In the genomic region with DNA sequence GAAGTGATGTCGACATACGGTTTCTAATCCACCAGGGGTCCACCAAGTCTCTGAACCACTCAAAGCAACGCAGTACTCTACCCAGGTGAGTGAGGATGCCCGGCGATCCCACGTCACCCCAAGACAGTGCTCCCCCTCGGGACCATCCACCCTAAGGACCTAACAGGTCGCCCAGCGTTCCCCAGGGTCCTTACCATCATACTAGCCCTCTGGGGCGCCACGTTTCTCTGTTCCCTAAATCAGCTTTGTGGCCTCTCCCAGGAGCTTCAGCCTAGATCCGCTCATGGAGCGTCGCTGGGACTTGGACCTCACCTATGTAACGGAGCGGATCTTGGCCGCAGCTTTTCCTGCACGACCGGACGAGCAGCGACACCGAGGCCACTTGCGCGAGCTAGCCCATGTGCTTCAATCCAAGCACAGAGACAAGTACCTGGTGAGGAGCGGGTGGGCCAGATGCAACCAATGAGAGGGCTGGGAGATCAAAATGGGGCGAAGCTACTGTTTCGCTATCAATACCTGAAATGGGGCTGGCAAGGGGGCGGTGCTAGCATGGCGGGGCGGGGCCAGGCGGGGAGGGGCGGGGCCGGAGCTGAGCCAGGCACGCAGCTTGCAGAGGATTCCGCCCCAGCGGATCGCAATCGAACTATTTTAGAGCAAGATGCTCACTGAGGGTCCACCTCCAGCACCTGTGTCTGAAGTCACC, we compare ENCODE assay signal across 8 mouse cellular contexts. TPM values are rescaled to one million over a fixed set of nuclear protein-coding genes. Genes with fewer than 3 reads are reported as not detected.
A peak's percentile ranks its signal among the peaks of the same experiment; 100 is the strongest.
DNase-seq lines count a peak whose midpoint lies in the region; ATAC-seq lines count a peak whose summit lies in the region.

No protein-coding gene starts in this region.

- 0 out of 2 replicates have a peak overlapping the region, but pooled peaks have one; percentile 40 for H3K9ac ChIP-seq in intestine, embryonic 16.5 days (ENCODE audit: low read depth, low read length)
- peak overlapping the region; percentile 51 for H3K9ac ChIP-seq in midbrain, embryonic 16.5 days (ENCODE audit: low read depth, low read length)

- peaks cover 69% of the 10 kb centered on the region for H3K27me3 ChIP-seq in forebrain, embryonic 10.5 days (ENCODE audit: poor library complexity, severe bottlenecking)
- H3K27me3 ChIP-seq in intestine, embryonic 16.5 days (replicated peaks; ENCODE audit: control insufficient read depth, insufficient read depth, low read length): no peaks in the 10 kb centered on the region; the same call in 1 of the 2 replicates
- H3K27me3 ChIP-seq in midbrain, embryonic 16.5 days (ENCODE audit: control insufficient read depth, insufficient read depth, low read depth, low read length): peaks cover 23% of the 10 kb centered on the region

- H3K4me2 ChIP-seq in intestine, embryonic 16.5 days (ENCODE audit: low read depth, low read length): peak overlapping the region; percentile 66
- peak overlapping the region; percentile 77 for H3K4me2 ChIP-seq in midbrain, embryonic 16.5 days (ENCODE audit: low read length)

- intact Hi-C loops in heart, postnatal 14 days (cut with DNase I): loop anchor here (5.0 kb wide), 1 partner anchor 40 kb away; no protein-coding TSS in a partner anchor

- H3K27ac ChIP-seq in forebrain, embryonic 10.5 days: no peak overlapping the region
- H3K27ac ChIP-seq in intestine, embryonic 16.5 days (ENCODE audit: low read length): no peak overlapping the region
- no peak overlapping the region for H3K27ac ChIP-seq in midbrain, embryonic 16.5 days (ENCODE audit: low read length)

- H3K9me3 ChIP-seq in forebrain, embryonic 10.5 days: no peaks in the 10 kb centered on the region
- no peaks in the 10 kb centered on the region for H3K9me3 ChIP-seq in intestine, embryonic 16.5 days (ENCODE audit: control insufficient read depth, low read length)
- no peaks in the 10 kb centered on the region for H3K9me3 ChIP-seq in midbrain, embryonic 16.5 days (replicated peaks; ENCODE audit: control insufficient read depth, low read length, poor library complexity, severe bottlenecking)

- H3K4me1 ChIP-seq in forebrain, embryonic 10.5 days: peaks cover 76% of the 10 kb centered on the region
- H3K4me1 ChIP-seq in intestine, embryonic 16.5 days (ENCODE audit: control insufficient read depth, insufficient read depth, low read length): peaks cover 54% of the 10 kb centered on the region
- H3K4me1 ChIP-seq in midbrain, embryonic 16.5 days (ENCODE audit: control insufficient read depth, insufficient read depth, low read length): peaks cover 12% of the 10 kb centered on the region

- WGBS in forebrain, embryonic 10.5 days: 7% methylated on average over 38 of the region's 38 CpGs
- 22% methylated on average over 37 of the region's 38 CpGs for WGBS in intestine, embryonic 16.5 days
- 3% methylated on average over 35 of the region's 38 CpGs for WGBS in midbrain, embryonic 16.5 days

- peak overlapping the region; percentile 48 for H3K4me3 ChIP-seq in forebrain, embryonic 10.5 days
- H3K4me3 ChIP-seq in intestine, embryonic 16.5 days (ENCODE audit: low read length): peak overlapping the region; percentile 45
- peak overlapping the region; percentile 38 for H3K4me3 ChIP-seq in midbrain, embryonic 16.5 days (ENCODE audit: low read depth, low read length)

- DNase-seq in heart, adult 9 months (ENCODE audit: low spot score in 2 of 2): peak; percentile 29 to 36
- DNase-seq in heart, postnatal 14 days: no peak
- DNase-seq in ES-CJ7 (ENCODE audit: low read depth, low spot score): peak; percentile 69
- DNase-seq in forebrain, embryonic 10.5 days (ENCODE audit: extremely low spot score, low spot score): no peak
- no peak for DNase-seq in right cerebral cortex, adult 2 months (ENCODE audit: low spot score in 2 of 2)
- no peak for DNase-seq in layer of hippocampus, postnatal 25 days (ENCODE audit: extremely low spot score in 1 of 2, low spot score in 1 of 2)

- H3K36me3 ChIP-seq in forebrain, embryonic 10.5 days (replicated peaks): peaks cover 17% of the 10 kb centered on the region
- peaks cover 22% of the 10 kb centered on the region; the same call in 1 of the 2 replicates for H3K36me3 ChIP-seq in intestine, embryonic 16.5 days (ENCODE audit: control insufficient read depth, insufficient read depth, low read length)
- H3K36me3 ChIP-seq in midbrain, embryonic 16.5 days (ENCODE audit: control insufficient read depth, insufficient read depth, low read length): no peaks in the 10 kb centered on the region

- no peak for ATAC-seq in intestine, embryonic 16.5 days
- peak; percentile 16; the same call in 1 of the 2 replicates for ATAC-seq in midbrain, embryonic 16.5 days

RNA-seq across cellular contexts. Expression of gene Tns2, which starts 6.7 kb away (rescaled TPM):
- total RNA-seq in heart, postnatal 14 days (2021): 100 to 1,000 TPM; 119 to 121 TPM
- 11.1 and 13.1 TPM in 2 replicates for polyA plus RNA-seq in forebrain, embryonic 10.5 days (2016; fragmentation: Nextera tagmentation; extraction: Ambion mirVana)
- polyA plus RNA-seq in intestine, embryonic 16.5 days (2015; fragmentation: Nextera tagmentation; extraction: Ambion mirVana): 26.4 and 28.6 TPM in 2 replicates
- polyA plus RNA-seq in midbrain, embryonic 16.5 days (2015; fragmentation: Nextera tagmentation; extraction: Ambion mirVana): 7.4 and 9.4 TPM in 2 replicates
- 10 to 100 TPM; 13.3 to 15.0 TPM for total RNA-seq in layer of hippocampus, postnatal 25 days (2021)

RNA-seq across cellular contexts. Expression of gene Spryd3, which starts 29.1 kb away (rescaled TPM):
- 10 to 100 TPM; 14.0 to 17.5 TPM for total RNA-seq in heart, postnatal 14 days (2021)
- 10.8 and 12.7 TPM in 2 replicates for polyA plus RNA-seq in forebrain, embryonic 10.5 days (2016; fragmentation: Nextera tagmentation; extraction: Ambion mirVana)
- 27.5 and 28.0 TPM in 2 replicates for polyA plus RNA-seq in intestine, embryonic 16.5 days (2015; fragmentation: Nextera tagmentation; extraction: Ambion mirVana)
- polyA plus RNA-seq in midbrain, embryonic 16.5 days (2015; fragmentation: Nextera tagmentation; extraction: Ambion mirVana): 81.1 and 95.9 TPM in 2 replicates
- total RNA-seq in layer of hippocampus, postnatal 25 days (2021): 100 to 1,000 TPM; 149 to 154 TPM

RNA-seq across cellular contexts. Expression of gene Eif4b, which starts 33.3 kb away (rescaled TPM):
- total RNA-seq in heart, postnatal 14 days (2021): 100 to 1,000 TPM; 130 to 147 TPM
- polyA plus RNA-seq in forebrain, embryonic 10.5 days (2016; fragmentation: Nextera tagmentation; extraction: Ambion mirVana): 140 and 143 TPM in 2 replicates
- 112 and 117 TPM in 2 replicates for polyA plus RNA-seq in intestine, embryonic 16.5 days (2015; fragmentation: Nextera tagmentation; extraction: Ambion mirVana)
- polyA plus RNA-seq in midbrain, embryonic 16.5 days (2015; fragmentation: Nextera tagmentation; extraction: Ambion mirVana): 87.3 and 90.0 TPM in 2 replicates
- total RNA-seq in layer of hippocampus, postnatal 25 days (2021): 100 to 1,000 TPM; 182 to 188 TPM

RNA-seq across cellular contexts. Expression of gene Igfbp6, which starts 37.3 kb away (rescaled TPM):
- total RNA-seq in heart, postnatal 14 days (2021): 10 to 100 TPM; 42.0 to 51.8 TPM
- polyA plus RNA-seq in forebrain, embryonic 10.5 days (2016; fragmentation: Nextera tagmentation; extraction: Ambion mirVana): 0.14 and 0.17 TPM in 2 replicates
- 11.8 and 11.9 TPM in 2 replicates for polyA plus RNA-seq in intestine, embryonic 16.5 days (2015; fragmentation: Nextera tagmentation; extraction: Ambion mirVana)
- 2.5 and 3.1 TPM in 2 replicates for polyA plus RNA-seq in midbrain, embryonic 16.5 days (2015; fragmentation: Nextera tagmentation; extraction: Ambion mirVana)
- 10 to 100 TPM in 1 of 2 experiments, 1 to 10 TPM in 1; 8.0 to 11.1 TPM for total RNA-seq in layer of hippocampus, postnatal 25 days (2021)

RNA-seq across cellular contexts. Expression of gene Soat2, which starts 43.4 kb away (rescaled TPM):
- under 1 TPM in 1 of 2 experiments, not detected in 1; 0.17 TPM for total RNA-seq in heart, postnatal 14 days (2021)
- polyA plus RNA-seq in forebrain, embryonic 10.5 days (2016; fragmentation: Nextera tagmentation; extraction: Ambion mirVana): 0.09 TPM in 1 of 2 replicates, not detected in the other
- polyA plus RNA-seq in intestine, embryonic 16.5 days (2015; fragmentation: Nextera tagmentation; extraction: Ambion mirVana): 25.0 and 31.2 TPM in 2 replicates
- polyA plus RNA-seq in midbrain, embryonic 16.5 days (2015; fragmentation: Nextera tagmentation; extraction: Ambion mirVana): 0.21 TPM in 1 of 2 replicates, not detected in the other
- total RNA-seq in layer of hippocampus, postnatal 25 days (2021): not detected

Comparison
In these comparisons a context has a peak if more than half of its experiments do, and no peak if none do; other contexts are left out.
1. DNase-seq: peak in heart, adult 9 months (2 of 2) and ES-CJ7 (single experiment); none in heart, postnatal 14 days (0 of 2), forebrain, embryonic 10.5 days (single experiment), right cerebral cortex, adult 2 months (0 of 2) and layer of hippocampus, postnatal 25 days (0 of 2).
2. Peak in every context shown above with its lines, with median percentiles within 50 percentile points of each other: H3K4me3 ChIP-seq.